Mouse (Mus musculus): ENCODE results near the gene Pde10a. TPM values are rescaled to one million over a fixed set of nuclear protein-coding genes. Genes with fewer than 3 reads are reported as not detected.

Pde10a gene
- polyA plus RNA-seq, 1 experiment: 2.0 TPM

GRCm38 (mm10) chr17:8872611-8873010 lies 347.4 kb downstream of the Pde10a start:
- Histone ChIP-seq H3K27ac (ENCODE audit: insufficient read depth, low read depth, low read length) (peak overlapping the region; percentile 27; the same call in 1 of the 2 replicates), H3K4me1 (ENCODE audit: control insufficient read depth, insufficient read depth, low read length) (no peaks in the 10 kb centered on the region), H3K4me3 (ENCODE audit: insufficient read depth, low read depth, low read length) (no peak overlapping the region), H3K36me3 (ENCODE audit: control insufficient read depth, insufficient read depth, low read length) (no peaks in the 10 kb centered on the region), H3K27me3 (replicated peaks; ENCODE audit: control insufficient read depth, insufficient read depth, low read length) (no peaks in the 10 kb centered on the region)
- DNase-seq: no peak
- TF ChIP-seq POLR2A (IDR thresholded peaks at IDR 0.05; ENCODE audit: low read depth, low read length) (no peak), CTCF (conservative IDR thresholded peaks at IDR 0.05; ENCODE audit: insufficient read depth, insufficient read length, low read depth, low read length) (no peak)
- 58% methylated on average over 8 of the region's 8 CpGs for WGBS

- Histone ChIP-seq H3K27me3 (replicated peaks; ENCODE audit: control insufficient read depth, insufficient read depth, low read length) (no peaks in the 10 kb centered on the region), H3K36me3 (ENCODE audit: control insufficient read depth, insufficient read depth, low read length) (no peaks in the 10 kb centered on the region), H3K4me3 (ENCODE audit: insufficient read depth, low read depth, low read length) (no peak overlapping the region), H3K4me1 (ENCODE audit: control insufficient read depth, insufficient read depth, low read length) (no peaks in the 10 kb centered on the region), H3K27ac (ENCODE audit: insufficient read depth, low read depth, low read length) (no peak overlapping the region)
- TF ChIP-seq POLR2A (IDR thresholded peaks at IDR 0.05; ENCODE audit: low read depth, low read length) (no peak), CTCF (conservative IDR thresholded peaks at IDR 0.05; ENCODE audit: insufficient read depth, insufficient read length, low read depth, low read length) (no peak)
- 58% methylated on average over 1 of the region's 1 CpGs for WGBS
- no peak for DNase-seq
Measured at GRCm38 (mm10) chr17:8878056-8878455, 352.9 kb downstream of the Pde10a start.

GRCm38 (mm10) chr17:8881711-8882110 lies 356.5 kb downstream of the Pde10a start:
- Histone ChIP-seq H3K27ac (ENCODE audit: insufficient read depth, low read depth, low read length) (no peak overlapping the region), H3K36me3 (ENCODE audit: control insufficient read depth, insufficient read depth, low read length) (no peaks in the 10 kb centered on the region), H3K27me3 (replicated peaks; ENCODE audit: control insufficient read depth, insufficient read depth, low read length) (no peaks in the 10 kb centered on the region), H3K4me3 (ENCODE audit: insufficient read depth, low read depth, low read length) (no peak overlapping the region), H3K4me1 (ENCODE audit: control insufficient read depth, insufficient read depth, low read length) (no peaks in the 10 kb centered on the region)
- TF ChIP-seq CTCF (conservative IDR thresholded peaks at IDR 0.05; ENCODE audit: insufficient read depth, insufficient read length, low read depth, low read length) (no peak), POLR2A (IDR thresholded peaks at IDR 0.05; ENCODE audit: low read depth, low read length) (no peak)
- 87% methylated on average over 6 of the region's 6 CpGs for WGBS
- no peak for DNase-seq

- TF ChIP-seq CTCF (conservative IDR thresholded peaks at IDR 0.05; ENCODE audit: insufficient read depth, insufficient read length, low read depth, low read length) (no peak), POLR2A (IDR thresholded peaks at IDR 0.05; ENCODE audit: low read depth, low read length) (no peak)
- DNase-seq: no peak
- Histone ChIP-seq H3K4me1 (ENCODE audit: control insufficient read depth, insufficient read depth, low read length) (no peaks in the 10 kb centered on the region), H3K4me3 (ENCODE audit: insufficient read depth, low read depth, low read length) (no peak overlapping the region), H3K27ac (ENCODE audit: insufficient read depth, low read depth, low read length) (no peak overlapping the region), H3K36me3 (ENCODE audit: control insufficient read depth, insufficient read depth, low read length) (no peaks in the 10 kb centered on the region), H3K27me3 (replicated peaks; ENCODE audit: control insufficient read depth, insufficient read depth, low read length) (no peaks in the 10 kb centered on the region)
- 93% methylated on average over 5 of the region's 5 CpGs for WGBS
Measured at GRCm38 (mm10) chr17:8884691-8885090, 359.5 kb downstream of the Pde10a start.

GRCm38 (mm10) chr17:8885830-8886229 lies 360.7 kb downstream of the Pde10a start:
- Histone ChIP-seq H3K4me1 (ENCODE audit: control insufficient read depth, insufficient read depth, low read length) (no peaks in the 10 kb centered on the region), H3K36me3 (ENCODE audit: control insufficient read depth, insufficient read depth, low read length) (no peaks in the 10 kb centered on the region), H3K27ac (ENCODE audit: insufficient read depth, low read depth, low read length) (no peak overlapping the region), H3K4me3 (ENCODE audit: insufficient read depth, low read depth, low read length) (no peak overlapping the region), H3K27me3 (replicated peaks; ENCODE audit: control insufficient read depth, insufficient read depth, low read length) (no peaks in the 10 kb centered on the region)
- DNase-seq: no peak
- WGBS: 95% methylated on average over 6 of the region's 6 CpGs
- TF ChIP-seq POLR2A (IDR thresholded peaks at IDR 0.05; ENCODE audit: low read depth, low read length): no peak
- TF ChIP-seq CTCF (conservative IDR thresholded peaks at IDR 0.05; ENCODE audit: insufficient read depth, insufficient read length, low read depth, low read length): no peak

GRCm38 (mm10) chr17:8888105-8888504 lies 362.9 kb downstream of the Pde10a start:
- no peaks in the 10 kb centered on the region for H3K36me3 ChIP-seq (ENCODE audit: control insufficient read depth, insufficient read depth, low read length)
- no peaks in the 10 kb centered on the region for H3K4me1 ChIP-seq (ENCODE audit: control insufficient read depth, insufficient read depth, low read length)
- H3K27ac ChIP-seq (ENCODE audit: insufficient read depth, low read depth, low read length): no peak overlapping the region
- no peak for DNase-seq
- 68% methylated on average over 9 of the region's 9 CpGs for WGBS
- H3K27me3 ChIP-seq (replicated peaks; ENCODE audit: control insufficient read depth, insufficient read depth, low read length): no peaks in the 10 kb centered on the region
- H3K4me3 ChIP-seq (ENCODE audit: insufficient read depth, low read depth, low read length): no peak overlapping the region
- TF ChIP-seq POLR2A (IDR thresholded peaks at IDR 0.05; ENCODE audit: low read depth, low read length) (no peak), CTCF (conservative IDR thresholded peaks at IDR 0.05; ENCODE audit: insufficient read depth, insufficient read length, low read depth, low read length) (no peak)

GRCm38 (mm10) chr17:8888639-8889038 lies 363.5 kb downstream of the Pde10a start:
- TF ChIP-seq POLR2A (IDR thresholded peaks at IDR 0.05; ENCODE audit: low read depth, low read length) (no peak), CTCF (conservative IDR thresholded peaks at IDR 0.05; ENCODE audit: insufficient read depth, insufficient read length, low read depth, low read length) (no peak)
- no peak for DNase-seq
- WGBS: 91% methylated on average over 5 of the region's 5 CpGs
- H3K27ac ChIP-seq (ENCODE audit: insufficient read depth, low read depth, low read length): no peak overlapping the region
- H3K27me3 ChIP-seq (replicated peaks; ENCODE audit: control insufficient read depth, insufficient read depth, low read length): no peaks in the 10 kb centered on the region
- H3K4me3 ChIP-seq (ENCODE audit: insufficient read depth, low read depth, low read length): no peak overlapping the region
- no peaks in the 10 kb centered on the region for H3K4me1 ChIP-seq (ENCODE audit: control insufficient read depth, insufficient read depth, low read length)
- H3K36me3 ChIP-seq (ENCODE audit: control insufficient read depth, insufficient read depth, low read length): no peaks in the 10 kb centered on the region
